Mouse (Mus musculus) Muller cell, postnatal 12 days (primary cell): ENCODE results near the gene Fryl.

Source experiments
- DNase-seq: peaks from one replicate; pipeline ENCODE4 v3.0.0-alpha.2; 2015; ENCODE audit errors: inconsistent ontology term

Gene Fryl

GRCm38 (mm10) chr5:73194740-73195139, 61.7 kb downstream of the Fryl start:
- peak; percentile 90 for DNase-seq

- DNase-seq: peak; percentile 14
Measured at GRCm38 (mm10) chr5:73194083-73194570, 62.3 kb downstream of the Fryl start.

GRCm38 (mm10) chr5:73193627-73194026, 62.8 kb downstream of the Fryl start:
- DNase-seq: no peak

GRCm38 (mm10) chr5:73192870-73193576, 63.4 kb downstream of the Fryl start:
- no peak for DNase-seq

- DNase-seq: no peak
Measured at GRCm38 (mm10) chr5:73191765-73192164, 64.7 kb downstream of the Fryl start.

GRCm38 (mm10) chr5:73190164-73190563, 66.3 kb downstream of the Fryl start:
- no peak for DNase-seq

DNA sequence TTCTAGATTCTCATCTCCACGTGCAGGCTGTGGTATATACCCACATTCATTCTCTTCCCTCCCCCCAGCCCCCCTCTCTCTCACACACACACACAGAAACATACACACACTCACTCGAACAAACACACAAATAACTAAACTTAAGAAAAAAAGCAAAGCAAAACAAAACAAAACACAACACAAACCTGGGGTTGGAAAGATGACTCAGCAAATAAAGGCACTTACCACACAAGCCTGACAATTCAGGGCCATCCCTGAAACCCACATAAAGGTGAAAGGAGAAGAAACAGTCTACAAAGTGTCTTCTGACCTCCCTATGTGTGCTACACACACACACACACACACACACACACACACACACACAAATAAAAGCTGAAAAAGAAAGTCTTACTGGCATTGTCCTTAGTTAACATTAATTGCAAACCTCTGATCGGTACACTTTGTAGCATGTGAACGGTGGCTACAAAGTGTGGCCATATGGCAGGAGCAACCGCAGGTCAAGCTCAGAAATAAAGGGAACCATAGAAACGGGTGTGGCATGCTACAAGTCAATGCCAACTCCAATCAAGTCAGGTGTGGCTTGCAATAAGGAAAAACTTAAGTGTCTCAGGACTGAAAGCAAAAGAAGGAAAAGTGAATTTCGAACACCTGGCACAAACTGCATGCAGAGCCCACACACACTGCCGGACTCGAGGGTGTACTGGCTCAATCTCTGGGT, 66.8 kb downstream of the Fryl start:
- no peak for DNase-seq

DNA sequence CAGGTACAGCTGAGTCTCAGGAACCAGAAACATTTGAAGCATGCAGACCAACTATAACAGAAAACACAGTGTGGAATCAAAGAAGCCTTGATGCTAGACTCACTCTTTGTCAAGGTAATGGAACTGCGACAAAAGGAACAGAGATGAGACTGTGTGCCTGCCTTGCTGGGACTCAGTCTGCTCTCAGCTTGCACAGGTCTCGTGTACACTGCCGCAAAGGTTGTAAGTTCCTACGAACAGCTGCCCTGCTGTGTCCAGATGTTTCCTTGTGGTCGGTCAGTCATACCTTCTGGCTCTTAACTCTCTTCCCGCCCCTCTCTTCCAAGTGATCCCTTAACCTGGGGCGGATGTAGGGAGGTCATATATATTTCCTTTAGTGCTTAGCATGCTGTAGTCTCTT, 67.8 kb downstream of the Fryl start:
- no peak for DNase-seq

DNA sequence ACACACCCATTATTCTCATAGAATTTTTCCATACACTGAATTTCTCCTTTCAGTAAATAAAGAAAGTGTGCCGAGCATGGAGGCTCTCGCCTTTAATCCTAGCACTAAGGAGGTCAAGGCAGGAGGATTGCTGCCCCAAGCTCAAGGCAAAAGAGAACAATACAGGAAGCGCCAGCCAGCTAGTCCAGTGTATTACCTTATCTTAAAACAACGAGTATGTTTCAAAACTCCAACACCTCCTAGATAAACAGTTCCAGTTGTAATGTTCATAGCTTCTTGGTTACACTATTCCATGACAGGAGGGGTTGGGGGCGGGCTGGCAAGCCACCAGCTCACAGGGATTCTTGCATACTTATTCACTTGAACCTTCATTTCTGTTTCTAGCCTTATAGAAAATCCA, 68.3 kb downstream of the Fryl start:
- DNase-seq: no peak

DNA sequence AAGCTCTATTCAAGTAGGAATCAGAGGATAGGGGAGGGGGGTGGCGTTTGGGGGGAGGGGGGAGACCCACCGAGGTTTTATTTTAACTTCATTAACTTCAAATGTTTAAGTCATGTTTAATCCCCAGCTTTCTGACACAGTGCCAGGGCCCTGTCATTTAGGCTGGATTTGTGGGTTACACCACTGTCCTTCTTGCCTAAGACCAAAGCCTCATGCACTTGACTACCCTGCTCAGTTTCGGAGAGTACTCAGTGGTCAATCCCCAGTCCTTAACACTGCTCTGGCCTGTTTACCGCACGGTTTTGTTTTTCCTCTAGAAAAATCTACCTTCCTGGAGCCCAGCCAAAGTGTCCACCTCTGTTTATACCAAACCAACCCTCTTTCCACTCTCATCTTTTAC, 69.5 kb downstream of the Fryl start:
- DNase-seq: no peak

GRCm38 (mm10) chr5:73185424-73185823, 71.0 kb downstream of the Fryl start:
- DNase-seq: no peak

DNA sequence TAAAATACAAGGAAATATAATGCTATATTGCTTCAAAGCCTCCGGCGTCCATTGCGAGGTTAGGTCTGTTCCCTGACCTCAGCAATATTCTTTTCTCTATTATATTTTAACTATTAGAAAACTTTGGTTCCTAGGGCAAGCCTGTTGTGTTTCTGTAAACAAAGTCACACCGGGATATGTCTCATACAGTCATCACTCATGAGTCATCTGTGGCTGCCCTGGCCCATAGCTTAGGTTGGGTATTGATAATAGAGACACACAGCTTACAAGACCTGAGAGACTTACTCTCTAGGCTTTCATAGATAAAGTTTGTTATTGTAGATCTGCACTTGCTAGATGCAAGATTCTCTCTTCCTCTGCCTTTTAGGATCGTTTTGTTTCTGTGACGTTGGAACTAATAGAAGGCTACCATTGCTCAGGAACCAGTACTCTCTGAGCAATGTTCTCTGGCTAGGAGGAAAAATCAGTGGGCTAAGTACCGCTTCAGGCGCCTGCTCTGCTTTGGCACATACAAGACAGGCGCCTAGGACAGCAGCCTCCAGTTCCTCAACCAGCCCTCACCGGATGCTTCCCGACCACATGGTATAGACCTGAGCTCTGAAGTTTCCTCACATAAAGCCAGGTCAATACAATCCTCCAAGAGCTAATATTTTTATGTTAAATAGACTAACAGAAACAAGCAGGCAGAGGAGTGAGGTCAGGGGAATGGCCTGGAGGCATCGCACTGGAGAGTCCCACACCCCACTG, 73.5 kb downstream of the Fryl start:
- DNase-seq: no peak

- no peak for DNase-seq
Measured at GRCm38 (mm10) chr5:73182191-73182590, 74.2 kb downstream of the Fryl start.

DNA sequence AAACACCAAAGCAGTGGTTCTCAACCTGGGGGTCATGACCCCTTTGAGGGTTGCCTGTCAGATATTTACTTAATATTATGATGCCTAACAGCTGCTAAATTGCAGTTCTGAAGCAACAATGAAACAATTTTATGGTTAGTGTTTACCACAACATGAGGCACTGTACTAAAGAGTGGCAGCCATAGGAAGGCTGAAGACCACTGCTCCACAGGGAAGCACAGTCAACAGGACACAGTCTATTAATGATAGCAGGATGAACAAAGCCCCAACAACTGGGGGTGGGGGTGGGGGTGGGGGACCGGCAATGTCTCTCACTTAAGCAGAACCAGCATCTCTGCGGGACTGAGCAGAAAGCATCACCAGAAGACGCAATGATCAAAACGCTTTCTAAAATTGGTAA, 80.1 kb downstream of the Fryl start:
- DNase-seq: no peak

DNA sequence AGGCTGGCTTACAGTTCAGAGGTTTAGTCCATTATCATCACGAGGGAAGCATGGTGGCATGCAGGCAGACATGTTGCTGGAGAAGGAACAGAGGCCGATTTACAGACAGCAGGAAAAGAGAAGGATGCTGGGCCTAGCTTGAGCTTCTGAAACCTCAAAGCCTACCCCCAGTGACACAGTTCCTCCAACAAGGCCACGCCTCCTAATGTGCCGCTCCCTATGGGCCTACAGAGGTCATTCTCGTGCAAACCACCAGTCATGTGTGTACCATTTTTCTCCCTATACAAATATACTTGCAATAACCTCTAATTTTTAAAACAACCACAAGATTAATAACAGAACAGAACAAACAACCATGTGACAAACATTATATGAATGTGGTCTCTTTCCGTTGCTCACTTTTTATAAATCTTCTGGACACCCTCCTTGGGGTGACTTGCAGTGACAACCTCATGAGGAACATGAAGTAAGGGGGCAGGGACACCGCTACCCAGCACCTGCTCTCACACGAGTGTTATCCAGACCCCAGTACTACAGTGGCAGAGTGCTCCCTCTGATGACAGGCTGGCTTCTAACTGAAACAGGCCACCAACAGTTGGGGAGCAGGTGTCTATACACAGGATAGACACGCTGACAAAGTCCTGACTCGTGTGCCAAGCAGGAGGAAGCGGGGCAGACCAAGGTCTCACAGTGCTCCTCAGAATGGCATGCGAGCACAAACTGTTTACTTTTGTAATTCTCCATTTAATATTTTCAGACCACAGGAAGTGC, 80.9 kb downstream of the Fryl start:
- DNase-seq: no peak

- DNase-seq: peak; percentile 66
Measured at GRCm38 (mm10) chr5:73171876-73172480, 84.4 kb downstream of the Fryl start.

DNA sequence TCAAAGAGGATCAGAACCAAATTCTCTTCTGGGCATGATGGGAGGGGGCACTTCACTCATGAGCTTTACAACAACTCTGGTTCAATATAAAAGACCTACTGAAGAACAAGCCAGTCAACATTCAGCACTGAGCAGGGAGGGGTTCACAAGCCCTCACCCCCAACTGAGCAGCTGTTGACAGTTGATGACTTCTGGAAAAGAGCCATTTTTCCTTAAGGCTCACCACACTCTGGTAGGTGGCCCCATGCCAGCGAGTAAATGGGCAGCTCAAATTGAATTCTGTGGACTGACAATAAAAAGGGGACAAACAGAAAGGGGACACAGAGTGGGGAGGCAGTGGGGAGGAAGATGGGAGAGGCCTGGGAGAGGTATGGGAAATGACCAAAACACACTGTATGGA, 85.2 kb downstream of the Fryl start:
- no peak for DNase-seq

GRCm38 (mm10) chr5:73168769-73169272, 87.6 kb downstream of the Fryl start:
- DNase-seq: peak; percentile 84

- peak; percentile 88 for DNase-seq
Measured at GRCm38 (mm10) chr5:73167976-73168768, 88.2 kb downstream of the Fryl start.

DNA sequence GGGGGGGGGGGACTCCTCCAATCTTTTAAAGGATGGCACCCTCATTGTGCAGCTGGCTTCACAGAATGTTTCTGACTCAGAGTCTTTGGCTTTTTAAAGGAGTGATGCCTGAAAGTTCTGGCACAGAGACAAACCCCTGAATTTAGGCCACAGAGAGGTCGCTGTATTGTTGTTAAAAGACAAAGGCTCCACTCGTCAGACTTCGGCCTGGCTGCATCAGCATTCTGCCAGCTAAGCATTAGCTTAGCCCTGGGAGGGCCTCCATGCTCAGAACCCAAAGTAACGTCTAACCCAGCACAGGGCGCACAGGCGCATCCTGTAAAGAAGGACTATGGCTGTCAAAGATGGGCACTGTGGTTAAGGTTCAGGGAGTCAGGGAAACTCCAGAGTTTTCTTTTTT, 92.4 kb downstream of the Fryl start:
- peak; percentile 86 for DNase-seq
